Mouse (Mus musculus) myocyte (in vitro differentiated cells): ENCODE results near the gene Defb43. TPM values are rescaled to one million over a fixed set of nuclear protein-coding genes. Genes with fewer than 3 reads are reported as not detected.

Source experiments
- H3K27me3 ChIP-seq: one replicate; pipeline ENCODE4 v1.6.1; 2011; ENCODE audit not compliant: control insufficient read depth, insufficient read depth, insufficient read length
- H3K36me3 ChIP-seq: one replicate; pipeline ENCODE4 v1.6.1; 2011; ENCODE audit not compliant: control insufficient read depth, insufficient read depth
- H3K4me2 ChIP-seq: one replicate; pipeline ENCODE4 v1.6.1; 2011; ENCODE audit warnings: low read depth, control low read depth
- H3K4me3 ChIP-seq: one replicate; pipeline ENCODE4 v1.5.1; 2011; ENCODE audit warnings: mild to moderate bottlenecking, control low read depth, moderate library complexity
- H3K79me2 ChIP-seq: one replicate; pipeline ENCODE4 v1.6.1; 2011; ENCODE audit not compliant: control insufficient read depth, insufficient read depth
- H3ac ChIP-seq: one replicate; pipeline ENCODE4 v1.6.1; 2011; ENCODE audit not compliant: control insufficient read depth, insufficient read length
- MYOD1 ChIP-seq, 3 experiments: IDR thresholded peaks; one replicate each; pipeline ENCODE4 v1.6.1; 2011; ENCODE audit warnings: control low read depth in 2 of 3, low read depth in 2 of 3, mild to moderate bottlenecking in 2 of 3, moderate library complexity in 1 of 3; ENCODE audit not compliant: insufficient read length in 2 of 3, control insufficient read depth in 1 of 3
- MYOG ChIP-seq, 3 experiments: IDR thresholded peaks; one replicate each; pipeline ENCODE4 v1.6.1; 2011; ENCODE audit warnings: control low read depth in 2 of 3, low read depth in 2 of 3, mild to moderate bottlenecking in 2 of 3; ENCODE audit not compliant: insufficient read length in 2 of 3, control insufficient read depth in 1 of 3, insufficient read depth in 1 of 3
- POLR2A ChIP-seq: IDR thresholded peaks from one replicate; pipeline ENCODE4 v1.6.1; 2011; ENCODE audit warnings: low read depth, mild to moderate bottlenecking, control low read depth, moderate library complexity; ENCODE audit not compliant: insufficient read length
- POLR2AphosphoS2 ChIP-seq: IDR thresholded peaks from one replicate; pipeline ENCODE4 v1.6.1; 2011; ENCODE audit warnings: low read depth, control low read depth; ENCODE audit not compliant: insufficient read length
- TCF12 ChIP-seq: IDR thresholded peaks from one replicate; pipeline ENCODE4 v1.6.1; 2011; ENCODE audit warnings: mild to moderate bottlenecking, control low read depth; ENCODE audit not compliant: poor library complexity, insufficient read depth, severe bottlenecking
- TCF3 ChIP-seq: IDR thresholded peaks from one replicate; pipeline ENCODE4 v1.6.1; 2011; ENCODE audit warnings: low read depth, control low read depth; ENCODE audit not compliant: insufficient read length
- USF1 ChIP-seq: IDR thresholded peaks from one replicate; pipeline ENCODE4 v1.6.1; 2011; ENCODE audit warnings: low read depth, mild to moderate bottlenecking, control low read depth, moderate library complexity
- polyA plus RNA-seq: library from polyadenylated mRNA; unstranded; fragments of >200 nt; fragmentation: generic; extraction: Trizol; gene quantifications from one replicate; pipeline ENCODE4 v1.2.1, GENCODE M21; 2012; ENCODE audit warnings: missing spikeins

Gene Defb43
- polyA plus RNA-seq, 1 experiment: not detected

GRCm38 (mm10) chr14:63065391-63065790 is 53.8 kb downstream of the Defb43 start:
- Histone ChIP-seq H3ac (no peak overlapping the region), H3K27me3 (no peaks in the 10 kb centered on the region), H3K79me2 (no peaks in the 10 kb centered on the region), H3K4me3 (no peak overlapping the region), H3K36me3 (no peaks in the 10 kb centered on the region), H3K4me2 (no peak overlapping the region)
- no peak for TF ChIP-seq MYOG (IDR thresholded peaks at IDR 0.05; ENCODE audit: control insufficient read depth in 1 of 3, insufficient read depth in 1 of 3, insufficient read length in 2 of 3, low read depth in 2 of 3)
- TF ChIP-seq POLR2AphosphoS2: no peak
- no peak for TF ChIP-seq TCF3
- no peak for TF ChIP-seq MYOD1 (IDR thresholded peaks at IDR 0.05; ENCODE audit: control insufficient read depth in 1 of 3, insufficient read length in 2 of 3, low read depth in 2 of 3)

DNA sequence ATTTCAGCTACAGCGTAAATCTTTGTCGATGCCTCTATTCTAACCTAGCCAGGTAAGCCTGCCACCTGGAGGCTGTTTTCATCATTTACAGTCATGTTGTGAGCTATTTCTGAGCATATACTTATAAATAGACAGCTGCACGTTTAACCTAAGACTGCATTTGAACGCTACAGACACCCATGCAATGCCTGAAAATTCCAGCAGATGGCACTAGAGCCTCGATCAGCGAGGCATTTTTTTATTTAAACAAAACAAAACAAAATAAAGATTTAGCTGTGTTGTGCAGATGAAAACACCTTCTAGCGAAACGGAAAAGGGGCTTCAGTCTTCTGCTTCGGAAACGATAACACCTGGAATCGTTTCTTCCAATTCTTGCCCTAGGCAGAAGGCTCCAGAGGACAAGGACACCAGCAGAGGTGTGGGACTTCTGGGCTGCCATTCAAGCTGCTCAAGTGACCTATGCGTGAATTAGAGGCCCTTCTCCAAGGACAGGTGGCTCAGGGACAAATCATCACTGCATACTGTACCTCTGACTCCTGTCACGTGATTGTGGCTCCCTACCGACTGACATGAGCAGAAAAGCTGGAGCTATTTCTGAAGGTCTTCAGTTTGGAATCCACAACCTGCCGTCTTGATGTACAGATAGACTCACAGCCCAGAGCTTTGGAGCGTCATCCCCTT is 55.2 kb downstream of the Defb43 start:
- H3K4me2 ChIP-seq: peak overlapping the region; percentile 73
- H3K4me3 ChIP-seq: no peak overlapping the region
- no peaks in the 10 kb centered on the region for H3K79me2 ChIP-seq
- no peak overlapping the region for H3ac ChIP-seq
- H3K27me3 ChIP-seq: no peaks in the 10 kb centered on the region
- no peaks in the 10 kb centered on the region for H3K36me3 ChIP-seq
- no peak for TF ChIP-seq POLR2A
- TF ChIP-seq USF1: peak; percentile 37
- TF ChIP-seq TCF12: no peak

Other genes starting within 250 kb of the Defb43 start
- 4.4 TPM for gene Wdfy2, start 174.1 kb upstream of the Defb43 start, polyA plus RNA-seq
- gene Defb48, start 27.3 kb upstream of the Defb43 start, polyA plus RNA-seq: 0.13 TPM
- gene Defb47, start 13.7 kb upstream of the Defb43 start, polyA plus RNA-seq: 0.26 TPM
- 0.40 TPM for gene Defb42, start 35.2 kb downstream of the Defb43 start, polyA plus RNA-seq
- gene Defb30, start 38.2 kb downstream of the Defb43 start, polyA plus RNA-seq: not detected